Mouse (Mus musculus) macrophage (primary cell): ENCODE measurements around the gene Fbxo7. TPM values are rescaled to one million over a fixed set of nuclear protein-coding genes. Genes with fewer than 3 reads are reported as not detected.
"Not testable (repeated sequence)": the region's sequence is repeated elsewhere in the genome, so short reads cannot be mapped to it uniquely, and the experiment has no call there.

Source experiments
- H3K27ac ChIP-seq: fragments of 350-480 bp; formaldehyde crosslinking; 2 replicates; pipeline ENCODE4 v1.9.0; 2021
- H3K36me3 ChIP-seq: fragments of 350-480 bp; formaldehyde crosslinking; 2 replicates; pipeline ENCODE4 v1.9.0; 2021; ENCODE audit errors: inconsistent target
- H3K4me3 ChIP-seq: fragments of 350-480 bp; formaldehyde crosslinking; 2 replicates; pipeline ENCODE4 v1.9.0; 2021; ENCODE audit errors: inconsistent target
- H3K79me2 ChIP-seq: fragments of 350-480 bp; formaldehyde crosslinking; 2 replicates; pipeline ENCODE4 v1.9.0; 2021; ENCODE audit errors: inconsistent target
- WGBS: methylation state at CpG from one replicate; pipeline ENCODE4 v1.1.7; 2026; ENCODE audit warnings: inconsistent platforms; ENCODE audit not compliant: missing documents; 5-methylcytosine and 5-hydroxymethylcytosine counted together
- polyA plus RNA-seq: library from polyadenylated mRNA; stranded (reverse); fragments of 250-400 nt; gene quantifications from 3 replicates; pipeline ENCODE4 v1.2.4, GENCODE M21; 2018; ENCODE audit warnings: inconsistent platforms

Fbxo7 gene
- polyA plus RNA-seq, 1 experiment from 2014 or later, result 13.1 TPM

DNA sequence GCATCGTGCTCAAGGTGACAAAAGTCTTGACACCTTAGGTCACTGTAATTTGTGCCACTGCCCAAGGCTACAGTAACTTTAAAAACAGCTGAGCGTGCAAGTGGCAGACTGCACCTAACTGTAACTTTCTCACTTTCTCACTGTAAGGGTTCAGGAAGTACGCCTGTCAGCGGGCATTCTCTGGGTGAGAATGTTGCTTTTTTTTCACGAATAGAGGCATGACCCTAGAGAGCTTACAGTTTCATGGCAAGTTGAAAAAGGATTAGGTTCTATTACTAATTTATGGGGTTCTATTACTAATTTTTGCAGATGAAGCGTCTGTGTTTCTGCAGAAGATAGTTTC, 673 bp downstream of the Fbxo7 start:
- Histone ChIP-seq H3K79me2 (peaks cover 53% of the 10 kb centered on the region), H3K36me3 (0 out of 2 replicates have a peak, but pooled peaks cover 13% of the 10 kb centered on the region), H3K27ac (peak overlapping the region; percentile 38), H3K4me3 (peak overlapping the region; percentile 69)
- WGBS, result 5% methylated on average over 6 of the region's 6 CpGs

DNA sequence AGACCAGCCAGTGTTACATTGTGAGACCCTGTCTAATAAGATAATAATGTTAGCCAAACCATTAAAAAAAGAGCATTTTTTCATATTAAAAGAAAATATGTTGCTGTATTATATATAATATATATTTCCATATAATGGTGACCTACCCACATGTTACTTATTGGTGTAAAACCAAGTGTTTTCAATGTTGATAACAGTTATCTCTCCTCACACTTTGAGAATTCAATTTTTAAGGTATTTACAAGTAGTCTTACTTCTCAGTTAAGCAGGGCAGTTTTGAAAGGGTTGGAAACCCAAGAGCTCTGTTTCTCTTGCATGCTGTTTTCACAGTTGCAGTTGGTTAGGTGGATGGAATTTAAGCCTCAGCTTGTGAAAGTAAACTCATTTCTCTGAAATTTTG, 1.4 kb downstream of the Fbxo7 start:
- Histone ChIP-seq H3K4me3 (peak overlapping the region; percentile 69; the same call in 1 of the 2 replicates), H3K36me3 (peaks cover 17% of the 10 kb centered on the region; the same call in 1 of the 2 replicates), H3K79me2 (peaks cover 60% of the 10 kb centered on the region), H3K27ac (no peak overlapping the region)

DNA sequence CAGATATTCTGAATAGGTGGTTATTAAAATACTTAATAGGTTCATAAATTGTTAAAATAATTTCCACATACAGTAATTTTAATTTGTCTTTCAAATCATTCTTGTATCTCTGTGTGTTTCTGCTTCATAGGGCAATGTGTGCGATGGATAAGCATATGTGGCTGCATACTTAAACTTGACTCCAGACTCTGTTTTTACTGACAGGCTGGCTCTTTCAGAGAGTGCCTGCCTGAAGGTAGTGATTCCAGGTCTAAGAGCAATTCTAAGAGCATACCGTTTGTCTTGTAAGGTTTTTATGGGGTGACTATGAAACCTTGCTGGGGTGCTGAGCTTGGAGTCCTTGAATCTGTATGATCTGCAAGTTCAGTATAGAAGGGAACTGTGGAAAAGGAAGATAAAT, 4.1 kb downstream of the Fbxo7 start:
- H3K4me3 ChIP-seq, result no peak overlapping the region
- H3K27ac ChIP-seq, result no peak overlapping the region
- WGBS, result 96% methylated on average over 2 of the region's 2 CpGs
- H3K79me2 ChIP-seq, result peaks cover 71% of the 10 kb centered on the region
- peaks cover 42% of the 10 kb centered on the region; the same call in 1 of the 2 replicates for H3K36me3 ChIP-seq

- Histone ChIP-seq H3K79me2 (peaks cover 71% of the 10 kb centered on the region), H3K36me3 (peaks cover 46% of the 10 kb centered on the region; the same call in 1 of the 2 replicates), H3K4me3 (no peak overlapping the region), H3K27ac (no peak overlapping the region)
- WGBS, result 97% methylated on average over 3 of the region's 3 CpGs
Measured at GRCm38 (mm10) chr10:86026354-86026753, 4.6 kb downstream of the Fbxo7 start.

DNA sequence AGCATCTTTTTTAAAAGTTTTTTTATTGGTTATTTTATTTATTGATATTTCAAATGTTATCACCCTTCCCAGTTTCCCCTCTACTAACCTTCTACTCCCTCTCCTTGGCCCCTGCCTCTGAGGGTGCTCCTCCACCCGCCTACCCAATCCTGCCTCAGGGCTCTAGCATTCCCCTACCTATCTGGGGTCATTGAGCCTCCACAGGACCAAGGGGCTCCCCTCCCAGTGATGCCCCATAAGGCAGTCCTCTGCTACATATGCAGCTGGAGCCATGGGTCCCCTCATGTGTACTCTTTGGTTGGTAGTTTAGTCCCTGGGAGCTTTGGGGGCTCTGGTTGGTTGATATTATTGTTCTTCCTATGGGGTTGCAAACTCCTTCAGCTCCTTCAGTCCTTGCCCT, 5.0 kb downstream of the Fbxo7 start:
- H3K79me2 ChIP-seq, result peaks cover 71% of the 10 kb centered on the region
- not testable (repeated sequence) for H3K4me3 ChIP-seq, H3K27ac ChIP-seq
- H3K36me3 ChIP-seq, result peaks cover 50% of the 10 kb centered on the region
- WGBS, result 83% methylated on average over 1 of the region's 1 CpGs

GRCm38 (mm10) chr10:86030743-86031142, 9.0 kb downstream of the Fbxo7 start:
- peaks cover 80% of the 10 kb centered on the region for H3K36me3 ChIP-seq
- H3K4me3 ChIP-seq, result no peak overlapping the region
- 46% methylated on average over 7 of the region's 7 CpGs for WGBS
- peaks cover 35% of the 10 kb centered on the region for H3K79me2 ChIP-seq
- H3K27ac ChIP-seq, result no peak overlapping the region

GRCm38 (mm10) chr10:86032517-86032916, 10.7 kb downstream of the Fbxo7 start:
- H3K4me3 ChIP-seq, result no peak overlapping the region
- WGBS, result 98% methylated on average over 3 of the region's 3 CpGs
- peaks cover 18% of the 10 kb centered on the region; the same call in 1 of the 2 replicates for H3K79me2 ChIP-seq
- no peak overlapping the region for H3K27ac ChIP-seq
- peaks cover 84% of the 10 kb centered on the region for H3K36me3 ChIP-seq

DNA sequence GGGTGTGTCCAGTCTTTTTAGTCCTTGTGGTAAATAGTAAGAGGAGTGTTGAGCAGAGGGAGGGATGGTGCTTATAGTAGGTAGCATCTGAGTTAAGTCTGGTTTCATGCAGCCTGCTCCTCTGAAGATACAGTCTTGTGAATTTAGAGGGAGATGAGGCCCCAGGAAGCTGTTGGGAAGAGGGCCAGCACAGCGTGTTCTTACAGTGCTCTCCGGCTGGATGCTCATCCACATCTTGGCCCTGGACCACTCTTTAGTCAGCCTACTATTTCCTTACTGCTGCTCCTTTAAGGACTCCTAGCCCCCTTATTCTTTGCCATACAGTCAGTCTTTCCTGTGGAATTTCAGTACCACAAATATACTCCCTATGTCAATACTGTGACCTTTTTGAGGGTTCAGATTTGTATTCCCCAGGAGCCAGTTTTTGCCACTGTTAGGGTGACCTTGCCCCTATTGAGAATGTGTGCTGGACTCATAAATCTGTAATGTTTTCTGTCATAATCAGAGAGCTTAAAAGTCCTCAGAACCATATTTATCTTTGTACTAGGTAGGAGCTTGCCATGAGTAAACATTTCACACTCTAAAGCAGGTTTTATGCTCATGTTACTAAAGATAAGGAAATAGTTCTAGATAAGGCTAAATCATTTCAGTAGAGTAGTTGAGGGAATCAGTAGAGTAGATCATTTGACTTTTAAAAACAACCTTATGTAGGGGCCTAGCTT, 12.4 kb downstream of the Fbxo7 start:
- H3K36me3 ChIP-seq, result peaks cover 81% of the 10 kb centered on the region
- 100% methylated on average over 2 of the region's 2 CpGs for WGBS
- no peak overlapping the region for H3K4me3 ChIP-seq
- H3K27ac ChIP-seq, result no peak overlapping the region
- peaks cover 1% of the 10 kb centered on the region; the same call in 1 of the 2 replicates for H3K79me2 ChIP-seq

GRCm38 (mm10) chr10:86043651-86044050, 21.9 kb downstream of the Fbxo7 start:
- 94% methylated on average over 4 of the region's 4 CpGs for WGBS

GRCm38 (mm10) chr10:86044066-86044465, 22.3 kb downstream of the Fbxo7 start:
- Histone ChIP-seq H3K27ac (no peak overlapping the region), H3K36me3 (peaks cover 66% of the 10 kb centered on the region)
- WGBS, result 92% methylated on average over 8 of the region's 8 CpGs

More at GRCm38 (mm10) chr10:86043651-86044050, 21.9 kb downstream of the Fbxo7 start:
- H3K36me3 ChIP-seq, result peaks cover 64% of the 10 kb centered on the region
- no peaks in the 10 kb centered on the region for H3K79me2 ChIP-seq
- no peak overlapping the region for H3K27ac ChIP-seq
- no peak overlapping the region for H3K4me3 ChIP-seq

DNA sequence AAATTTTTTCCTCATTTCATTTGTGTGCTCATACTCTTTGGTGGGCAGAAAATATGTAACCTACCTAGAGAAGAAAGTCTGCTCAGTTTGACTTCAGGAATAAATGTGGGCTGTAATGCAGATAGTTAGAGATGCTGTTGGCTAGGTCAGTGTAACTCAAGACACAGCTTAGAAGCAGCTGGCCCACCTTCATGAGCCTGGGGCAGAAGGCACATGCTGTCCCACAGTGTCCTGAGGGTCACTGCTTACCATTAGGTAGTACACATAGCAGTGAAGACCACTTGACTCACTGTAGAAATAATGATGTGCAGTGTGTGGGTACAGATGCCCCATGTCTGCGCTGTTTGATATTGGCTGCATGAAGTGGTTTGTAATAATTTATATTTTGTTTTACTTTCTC, 24.6 kb downstream of the Fbxo7 start:
- peaks cover 70% of the 10 kb centered on the region for H3K36me3 ChIP-seq
- 100% methylated on average over 1 of the region's 1 CpGs for WGBS
- H3K79me2 ChIP-seq, result no peaks in the 10 kb centered on the region
- no peak overlapping the region for H3K27ac ChIP-seq
- H3K4me3 ChIP-seq, result no peak overlapping the region

More at GRCm38 (mm10) chr10:86044066-86044465, 22.3 kb downstream of the Fbxo7 start:
- H3K4me3 ChIP-seq, result no peak overlapping the region
- H3K79me2 ChIP-seq, result no peaks in the 10 kb centered on the region

GRCm38 (mm10) chr10:86047786-86048185, 26.0 kb downstream of the Fbxo7 start:
- no peak overlapping the region for H3K4me3 ChIP-seq
- H3K79me2 ChIP-seq, result no peaks in the 10 kb centered on the region
- no peak overlapping the region for H3K27ac ChIP-seq
- H3K36me3 ChIP-seq, result peaks cover 56% of the 10 kb centered on the region
- WGBS, result 95% methylated on average over 9 of the region's 9 CpGs

DNA sequence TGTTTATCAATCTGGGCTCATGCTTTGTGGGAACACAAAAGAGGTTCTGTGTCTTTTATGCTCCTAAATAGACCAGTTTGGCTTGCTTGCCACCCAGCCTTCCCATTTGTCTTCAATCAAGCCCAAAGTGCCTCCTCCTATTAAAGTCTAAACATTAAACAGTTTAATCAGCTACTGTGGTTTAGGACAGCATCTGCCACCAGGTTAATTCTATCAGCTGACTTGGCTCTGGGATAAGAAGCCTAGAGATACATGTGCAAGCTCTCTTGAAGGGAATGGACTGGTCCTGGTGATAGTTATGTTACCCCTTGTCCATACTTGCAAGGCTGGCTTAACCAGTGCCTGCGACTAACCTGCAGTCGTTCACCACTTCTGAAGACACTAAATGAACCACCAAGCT, 28.8 kb downstream of the Fbxo7 start:
- Histone ChIP-seq H3K4me3 (no peak overlapping the region), H3K79me2 (no peaks in the 10 kb centered on the region), H3K36me3 (peaks cover 30% of the 10 kb centered on the region), H3K27ac (no peak overlapping the region)
- 95% methylated on average over 2 of the region's 2 CpGs for whole genome bisulfite sequencing

DNA sequence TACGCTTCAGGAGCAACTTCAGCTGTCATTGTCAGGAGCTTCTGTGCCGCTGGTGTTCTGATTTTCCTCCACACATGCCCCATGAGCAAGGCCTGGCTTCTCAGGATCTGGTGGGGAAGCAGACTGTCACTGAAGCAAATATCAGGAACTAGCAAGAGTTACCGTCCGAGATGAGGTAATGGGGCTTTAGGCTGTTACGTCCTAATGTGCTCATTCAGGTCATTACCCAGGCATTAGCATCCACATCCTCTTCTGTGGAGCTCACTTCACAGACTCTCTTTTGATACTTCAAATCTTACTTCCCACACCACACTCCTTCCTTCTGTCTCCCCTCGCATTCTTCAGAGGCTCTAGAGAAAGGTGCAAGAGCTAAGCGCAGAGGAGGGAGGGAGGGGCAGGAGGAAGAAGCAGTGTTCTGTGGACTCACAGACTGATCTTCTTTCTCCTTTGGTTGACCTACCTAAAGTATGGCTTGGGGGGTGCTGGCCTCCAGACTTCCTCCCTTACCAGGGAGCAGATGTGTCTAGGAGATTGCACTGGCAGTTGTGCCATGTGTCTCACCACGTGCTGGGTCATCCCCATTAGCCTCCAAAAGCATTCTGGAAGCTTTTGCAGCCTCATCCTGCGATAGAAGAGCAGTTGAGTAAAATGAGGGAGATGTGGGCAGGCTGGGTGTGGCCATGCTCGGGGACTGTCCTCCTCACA, 31.2 kb downstream of the Fbxo7 start:
- Histone ChIP-seq H3K4me3 (no peak overlapping the region), H3K27ac (no peak overlapping the region), H3K36me3 (peaks cover 15% of the 10 kb centered on the region), H3K79me2 (no peaks in the 10 kb centered on the region)
- WGBS, result 35% methylated on average over 8 of the region's 10 CpGs

DNA sequence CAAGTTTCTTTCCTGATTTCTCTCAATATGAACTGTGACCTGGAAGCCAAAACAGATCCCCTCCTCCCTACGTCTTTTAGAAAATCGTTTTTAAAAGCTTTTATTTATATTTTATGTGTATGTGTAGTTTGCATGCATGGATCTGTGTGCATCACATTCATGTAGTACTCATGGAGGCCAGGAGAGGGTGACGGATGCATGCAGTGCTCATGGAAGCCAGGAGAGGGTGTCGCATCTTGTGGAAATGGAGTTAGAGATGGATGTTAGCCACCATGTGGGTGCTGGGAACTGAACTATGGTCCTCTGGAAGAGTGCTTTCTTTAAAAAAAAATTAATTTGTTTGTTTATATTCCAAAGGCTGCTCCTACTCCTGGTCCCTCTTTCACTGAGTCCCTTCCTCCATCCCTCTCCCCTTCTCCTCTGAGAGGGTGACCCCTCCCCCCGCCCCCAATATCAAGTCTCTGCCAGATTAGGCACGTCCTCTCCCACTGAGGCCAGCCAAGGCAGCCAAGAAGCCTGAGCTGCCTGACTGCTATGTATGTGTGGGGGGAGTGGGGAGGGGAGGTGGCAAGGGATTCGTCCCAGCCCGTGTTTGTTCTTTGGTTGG, 34.6 kb downstream of the Fbxo7 start:
- no peak overlapping the region for H3K27ac ChIP-seq
- H3K79me2 ChIP-seq, result no peaks in the 10 kb centered on the region
- H3K36me3 ChIP-seq, result no peaks in the 10 kb centered on the region
- WGBS, result 96% methylated on average over 7 of the region's 8 CpGs
- no peak overlapping the region for H3K4me3 ChIP-seq
